Mouse (Mus musculus) kidney, postnatal 4 days (tissue): ENCODE measurements around the gene Acer3.

Experiments
- DNase-seq, 2 experiments: peaks; one replicate each; pipeline ENCODE4 v3.0.0; 2021; ENCODE audit warnings: mixed read lengths in 2 of 2

Gene Acer3

GRCm38 (mm10) chr7:98177929-98178559 lies 143.0 kb downstream of the Acer3 start, which contains the start of gene Capn5:
Gene Capn5 (minus strand): TSS chr7:98178274.
- peak; percentile 69 to 83 for DNase-seq

- DNase-seq = no peak
Observed at GRCm38 (mm10) chr7:98177566-98177928, 143.5 kb downstream of the Acer3 start.

GRCm38 (mm10) chr7:98177071-98177485 lies 143.9 kb downstream of the Acer3 start:
- peak in 1 of 2 experiments; percentile 4 for DNase-seq

GRCm38 (mm10) chr7:98176322-98177070 lies 144.5 kb downstream of the Acer3 start:
- no peak for DNase-seq

- no peak for DNase-seq
Observed at GRCm38 (mm10) chr7:98174883-98175755, 145.9 kb downstream of the Acer3 start.

GRCm38 (mm10) chr7:98173408-98173807 lies 147.6 kb downstream of the Acer3 start:
- DNase-seq = peak in 1 of 2 experiments; percentile 12

- peak in 1 of 2 experiments; percentile 4 for DNase-seq
Observed at GRCm38 (mm10) chr7:98172661-98173060, 148.3 kb downstream of the Acer3 start.

- DNase-seq = peak; percentile 44 to 55
Observed at GRCm38 (mm10) chr7:98171141-98172073, 149.6 kb downstream of the Acer3 start.

- peak; percentile 58 to 75 for DNase-seq
Observed at GRCm38 (mm10) chr7:98164999-98165528, 155.9 kb downstream of the Acer3 start.

GRCm38 (mm10) chr7:98164382-98164998 lies 156.5 kb downstream of the Acer3 start:
- no peak for DNase-seq

GRCm38 (mm10) chr7:98163700-98164099 lies 157.3 kb downstream of the Acer3 start:
- no peak for DNase-seq

GRCm38 (mm10) chr7:98162239-98162638 lies 158.8 kb downstream of the Acer3 start:
- DNase-seq = no peak

GRCm38 (mm10) chr7:98160041-98160740 lies 160.8 kb downstream of the Acer3 start:
- DNase-seq = peak; percentile 51 to 63

GRCm38 (mm10) chr7:98158481-98158880 lies 162.5 kb downstream of the Acer3 start:
- peak; percentile 72 to 82 for DNase-seq

GRCm38 (mm10) chr7:98157636-98158332 lies 163.2 kb downstream of the Acer3 start:
- DNase-seq = no peak
